Mouse (Mus musculus): ENCODE data around the gene Trex1. TPM values are rescaled to one million over a fixed set of nuclear protein-coding genes. Genes with fewer than 3 reads are reported as not detected.
A peak's percentile ranks its signal among the peaks of the same experiment; 100 is the strongest.

Gene Trex1
- 10 to 100 TPM in 1 of 2 experiments, 1 to 10 TPM in 1; 9.8 to 12.2 TPM for total RNA-seq (2021)

- intact Hi-C loops (cut with DNase I), result loop anchor here (1.0 kb wide), 2 partner anchors 21 to 59 kb away; partner anchors contain the start of gene Shisa5
- peak; percentile 92 to 94 for DNase-seq
These were observed at the start of gene Trex1 for GRCm38 (mm10) chr9:109059136-109059903. Trex1 (minus strand) TSS chr9:109059734.

DNA sequence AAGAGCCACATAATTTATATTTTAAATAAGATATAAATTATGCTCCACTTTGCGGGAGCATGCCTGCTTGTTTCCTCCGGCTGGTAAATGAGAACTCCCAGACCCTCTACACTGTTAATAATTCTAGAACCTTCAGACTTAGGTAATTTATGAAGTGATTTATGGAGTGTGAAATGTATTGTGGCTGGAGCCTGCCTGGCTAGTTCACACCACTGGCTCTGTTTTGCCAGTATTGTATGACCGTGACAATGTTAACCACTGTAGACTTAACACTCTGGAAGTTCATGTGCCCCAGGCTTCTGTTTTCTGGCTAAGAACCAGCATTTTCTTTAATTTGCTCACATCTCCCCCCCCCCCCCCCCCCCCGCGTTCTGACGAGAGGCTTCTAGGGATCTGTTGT lies 47.8 kb upstream of the Trex1 start:
- intact Hi-C loops (cut with DNase I), result no loop called here

GRCm38 (mm10) chr9:109105648-109106047 lies 46.1 kb upstream of the Trex1 start:
- DNase-seq, result no peak
- intact Hi-C loops (cut with DNase I), result no loop called here

More for the DNA sequence above, 47.8 kb upstream of the Trex1 start:
- no peak for DNase-seq

DNA sequence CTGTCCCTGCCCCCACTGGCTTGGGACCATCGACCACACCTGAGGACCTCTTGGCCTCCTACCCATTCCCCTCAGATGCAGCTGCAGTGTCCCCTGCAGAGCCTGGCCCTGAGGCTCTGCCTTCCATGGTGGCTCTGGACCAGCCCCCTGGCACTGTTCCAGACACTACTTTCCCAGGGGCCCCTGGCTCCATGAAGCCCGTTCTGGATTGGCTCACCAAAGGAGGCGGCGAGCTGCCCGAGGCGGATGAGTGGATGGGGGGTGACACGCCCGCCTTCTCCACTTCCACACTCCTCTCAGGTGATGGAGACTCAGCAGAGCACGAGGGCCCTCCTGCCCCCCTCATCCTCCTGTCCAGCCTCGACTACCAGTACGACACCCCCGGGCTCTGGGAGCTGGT lies 45.5 kb upstream of the Trex1 start:
- intact Hi-C loops (cut with DNase I), result no loop called here
- peak in 1 of 2 experiments; percentile 31 for DNase-seq

- DNase-seq, result no peak
- intact Hi-C loops (cut with DNase I), result no loop called here
These were observed 44.5 kb upstream of the Trex1 start for GRCm38 (mm10) chr9:109104083-109104482.

DNA sequence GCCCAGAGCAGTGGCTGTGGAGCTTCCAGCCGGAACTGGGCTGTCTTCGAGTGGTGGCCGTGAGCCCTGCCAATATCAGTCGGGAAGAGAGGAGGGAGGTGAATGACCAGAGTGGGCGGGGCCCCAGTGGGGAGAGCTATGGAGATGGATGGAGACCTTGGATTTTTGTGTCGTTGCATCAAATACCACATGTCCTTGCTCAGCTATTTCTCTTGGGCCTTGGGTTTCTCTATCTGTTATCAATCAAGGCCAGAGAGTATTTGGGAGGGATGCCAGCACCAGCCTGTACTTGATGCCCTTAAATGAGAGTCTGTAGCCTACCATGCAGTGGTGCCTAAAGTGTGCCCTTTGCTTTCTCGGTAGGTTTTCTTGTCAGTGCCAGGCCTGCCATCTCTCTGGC lies 43.7 kb upstream of the Trex1 start:
- DNase-seq, result peak; percentile 32 to 44
- intact Hi-C loops (cut with DNase I), result no loop called here

GRCm38 (mm10) chr9:109102541-109102940 lies 43.0 kb upstream of the Trex1 start:
- DNase-seq, result no peak
- intact Hi-C loops (cut with DNase I), result no loop called here

DNA sequence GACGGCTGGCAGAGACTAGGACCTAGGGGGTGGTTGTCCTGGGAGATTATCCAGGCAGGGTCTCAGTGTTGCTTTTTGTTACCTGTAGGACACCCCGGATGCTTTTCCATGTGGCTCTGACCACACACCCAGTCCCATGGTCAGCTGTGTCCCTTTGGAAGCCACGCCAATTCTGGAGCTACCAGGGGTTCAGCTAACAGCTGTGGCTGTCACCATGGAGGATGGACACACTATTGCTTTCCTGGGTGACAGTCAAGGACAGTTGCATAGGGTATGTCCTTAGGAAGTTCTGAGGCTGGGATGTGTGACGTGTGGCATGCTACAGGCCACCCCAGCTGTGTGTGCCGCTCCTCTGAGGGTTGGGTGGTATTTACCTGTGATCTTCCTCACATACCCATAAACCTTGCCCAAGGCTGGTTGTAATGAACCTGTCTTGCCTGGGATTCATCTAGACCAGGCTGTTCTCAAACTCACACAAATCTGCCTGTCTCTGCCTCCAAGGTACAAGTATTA lies 42.5 kb upstream of the Trex1 start:
- DNase-seq, result no peak
- intact Hi-C loops (cut with DNase I), result no loop called here

- DNase-seq, result no peak
- intact Hi-C loops (cut with DNase I), result no loop called here
These were observed 40.9 kb upstream of the Trex1 start for GRCm38 (mm10) chr9:109100307-109100928.

- peak; percentile 84 to 88 for DNase-seq
- intact Hi-C loops (cut with DNase I), result no loop called here
These were observed 39.4 kb upstream of the Trex1 start for GRCm38 (mm10) chr9:109098969-109099368.

- DNase-seq, result peak in 1 of 2 experiments; percentile 22
- intact Hi-C loops (cut with DNase I), result no loop called here
These were observed 38.8 kb upstream of the Trex1 start for GRCm38 (mm10) chr9:109098366-109098765.

- DNase-seq, result peak; percentile 66 to 75
- intact Hi-C loops (cut with DNase I), result no loop called here
These were observed 38.3 kb upstream of the Trex1 start for GRCm38 (mm10) chr9:109097831-109098230.

- intact Hi-C loops (cut with DNase I), result no loop called here
These were observed 37.8 kb upstream of the Trex1 start for GRCm38 (mm10) chr9:109097291-109097690.

GRCm38 (mm10) chr9:109096856-109097255 lies 37.3 kb upstream of the Trex1 start:
- intact Hi-C loops (cut with DNase I), result no loop called here

More at GRCm38 (mm10) chr9:109097291-109097690, 37.8 kb upstream of the Trex1 start:
- DNase-seq, result peak in 1 of 2 experiments; percentile 22

DNA sequence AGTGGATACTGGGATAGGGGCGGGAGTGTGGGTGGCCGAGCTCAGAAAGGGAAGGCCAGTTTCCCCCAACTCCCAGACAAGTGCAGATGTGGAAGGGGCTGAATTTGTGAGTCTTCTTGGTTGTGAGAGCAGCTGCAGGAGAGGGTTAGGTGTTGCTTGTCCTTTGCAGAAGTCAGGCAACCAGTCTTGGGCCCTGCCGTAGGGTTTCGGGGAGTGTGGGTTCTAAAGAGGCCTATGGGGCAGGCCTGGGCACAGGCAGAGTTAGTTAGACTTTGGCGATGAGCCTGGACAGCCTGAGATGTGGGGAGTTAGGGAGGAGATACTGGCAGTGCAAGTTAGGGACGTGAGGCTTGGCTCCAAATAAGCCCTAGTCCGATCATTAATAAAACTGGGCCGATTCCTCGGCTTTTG lies 36.7 kb upstream of the Trex1 start:
- DNase-seq, result peak; percentile 45 to 52
- intact Hi-C loops (cut with DNase I), result no loop called here

More at GRCm38 (mm10) chr9:109096856-109097255, 37.3 kb upstream of the Trex1 start:
- peak in 1 of 2 experiments; percentile 19 for DNase-seq

- peak; percentile 80 to 84 for DNase-seq
- intact Hi-C loops (cut with DNase I), result no loop called here
These were observed 35.8 kb upstream of the Trex1 start, which contains the start of gene Plxnb1 for GRCm38 (mm10) chr9:109095137-109095982. Plxnb1 (plus strand) TSS chr9:109095389.

DNA sequence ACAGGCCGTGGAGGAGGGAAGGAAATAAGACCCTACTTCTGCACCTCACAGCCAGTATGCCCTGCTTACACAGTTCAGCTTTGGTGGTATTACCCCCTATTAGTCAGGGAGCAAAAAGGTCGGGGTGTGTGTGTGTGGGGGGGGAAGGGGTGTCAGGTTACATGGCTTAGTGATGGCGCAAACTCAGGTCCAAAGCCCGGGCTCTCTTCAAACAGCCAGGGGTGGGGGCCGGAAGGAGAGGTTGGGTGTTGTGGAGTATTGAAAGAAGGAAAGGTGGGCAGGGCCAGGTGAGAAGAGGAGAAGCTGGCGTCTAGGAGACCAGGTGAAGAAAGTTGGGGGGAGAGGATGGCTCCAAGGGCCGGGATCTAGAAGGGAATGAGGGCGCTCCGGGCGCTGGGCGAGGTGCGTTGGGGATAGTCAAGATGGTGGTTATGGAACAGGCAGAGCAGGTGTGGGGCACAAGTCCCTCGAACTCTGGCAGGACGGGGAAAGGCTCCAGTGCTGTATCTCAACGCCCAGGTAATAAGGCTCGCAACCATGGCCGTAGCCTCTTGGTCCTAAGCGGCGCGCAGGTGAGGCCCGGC lies 35.1 kb upstream of the Trex1 start:
- intact Hi-C loops (cut with DNase I), result no loop called here
- no peak for DNase-seq

GRCm38 (mm10) chr9:109093786-109094552 lies 34.4 kb upstream of the Trex1 start:
- peak; percentile 59 to 74 for DNase-seq
- intact Hi-C loops (cut with DNase I), result no loop called here

GRCm38 (mm10) chr9:109092799-109093198 lies 33.3 kb upstream of the Trex1 start:
- DNase-seq, result no peak
- intact Hi-C loops (cut with DNase I), result no loop called here

All from heart, postnatal 10 days (tissue).